ENCODE assay signal across 8 mouse cellular contexts in genomic region chr3:96813106-96813505, GRCm38 (mm10). TPM values are rescaled to one million over a fixed set of nuclear protein-coding genes. Genes with fewer than 3 reads are reported as not detected.
DNase-seq lines count a peak whose midpoint lies in the region; ATAC-seq lines count a peak whose summit lies in the region.

No protein-coding gene starts in this region.

- no peaks in the 10 kb centered on the region for H3K36me3 ChIP-seq in liver, embryonic 12.5 days
- no peaks in the 10 kb centered on the region for H3K36me3 ChIP-seq in neural tube, embryonic 11.5 days (ENCODE audit: control insufficient read depth, insufficient read depth, low read length)

- DNase-seq in spleen, postnatal 36 days (ENCODE audit: low spot score in 2 of 2), result peak; percentile 16 to 31
- DNase-seq in spleen, adult 12 weeks (ENCODE audit: low spot score), result no peak
- DNase-seq in brain, adult 2 months (ENCODE audit: low read depth, low spot score), result peak; percentile 69
- peak; percentile 34 to 47 for DNase-seq in heart, adult 9 months (ENCODE audit: low spot score in 2 of 2)
- peak; percentile 80 for DNase-seq in kidney, adult 9 months
- DNase-seq in neural tube, embryonic 11.5 days (ENCODE audit: low spot score), result peak; percentile 20

- H3K4me1 ChIP-seq in liver, embryonic 12.5 days, result peaks cover 11% of the 10 kb centered on the region
- H3K4me1 ChIP-seq in neural tube, embryonic 11.5 days (ENCODE audit: control insufficient read depth, insufficient read depth, low read length), result no peaks in the 10 kb centered on the region

- H3K27ac ChIP-seq in liver, embryonic 12.5 days, result no peak overlapping the region
- no peak overlapping the region for H3K27ac ChIP-seq in neural tube, embryonic 11.5 days (ENCODE audit: low read depth, low read length)

- WGBS in liver, embryonic 12.5 days (ENCODE audit: insufficient replicate concordance), result 10% methylated on average over 9 of the region's 9 CpGs
- WGBS in neural tube, embryonic 11.5 days, result 47% methylated on average over 9 of the region's 9 CpGs

- H3K27me3 ChIP-seq in liver, embryonic 12.5 days (replicated peaks), result peaks cover 7% of the 10 kb centered on the region; the same call in 1 of the 2 replicates
- H3K27me3 ChIP-seq in neural tube, embryonic 11.5 days (ENCODE audit: control insufficient read depth, insufficient read depth, low read length), result no peaks in the 10 kb centered on the region

- H3K9ac ChIP-seq in liver, embryonic 12.5 days, result no peak overlapping the region
- no peak overlapping the region for H3K9ac ChIP-seq in neural tube, embryonic 11.5 days (ENCODE audit: low read length)

- H3K4me3 ChIP-seq in liver, embryonic 12.5 days, result no peak overlapping the region; the same call in 1 of the 2 replicates
- H3K4me3 ChIP-seq in neural tube, embryonic 11.5 days (ENCODE audit: low read depth, low read length), result no peak overlapping the region

- H3K9me3 ChIP-seq in liver, embryonic 12.5 days (replicated peaks), result no peaks in the 10 kb centered on the region
- H3K9me3 ChIP-seq in neural tube, embryonic 11.5 days (ENCODE audit: control insufficient read depth, low read length), result no peaks in the 10 kb centered on the region

- H3K4me2 ChIP-seq in liver, embryonic 12.5 days, result peak overlapping the region; percentile 50
- H3K4me2 ChIP-seq in neural tube, embryonic 11.5 days (ENCODE audit: low read depth), result no peak overlapping the region

- ATAC-seq in liver, embryonic 12.5 days, result no peak; the same call in 1 of the 2 replicates
- no peak for ATAC-seq in neural tube, embryonic 11.5 days (ENCODE audit: insufficient read depth, low FRiP score, low TSS enrichment)
- ATAC-seq in monocyte, adult 5-6 weeks (replicated peaks; ENCODE audit: insufficient number of reproducible peaks, low FRiP score, low TSS enrichment, poor library complexity, severe bottlenecking), result no peak

RNA-seq across cellular contexts. Expression of gene Pdzk1, which starts 16.0 kb away (rescaled TPM):
- polyA plus RNA-seq in liver, embryonic 12.5 days (2016; fragmentation: Nextera tagmentation; extraction: Ambion mirVana), result 6.1 and 6.4 TPM in 2 replicates
- 0.18 TPM in 1 of 2 replicates, not detected in the other for polyA plus RNA-seq in neural tube, embryonic 11.5 days (2014; fragmentation: Nextera tagmentation; extraction: Ambion mirVana)
- 0.39 TPM in 1 of 3 replicates, not detected in the others for total RNA-seq in monocyte, adult 5-6 weeks (2017)

RNA-seq across cellular contexts. Expression of gene Cd160, which starts 16.0 kb away (rescaled TPM):
- 0.08 and 0.13 TPM in 2 replicates for polyA plus RNA-seq in liver, embryonic 12.5 days (2016; fragmentation: Nextera tagmentation; extraction: Ambion mirVana)
- polyA plus RNA-seq in neural tube, embryonic 11.5 days (2014; fragmentation: Nextera tagmentation; extraction: Ambion mirVana), result 0.15 TPM in 1 of 2 replicates, not detected in the other
- 1.3 to 22.5 TPM (median 7.6 TPM) in 3 replicates for total RNA-seq in monocyte, adult 5-6 weeks (2017)
